Comparison of ENCODE assay signal across 19 mouse cellular contexts in the genomic region with DNA sequence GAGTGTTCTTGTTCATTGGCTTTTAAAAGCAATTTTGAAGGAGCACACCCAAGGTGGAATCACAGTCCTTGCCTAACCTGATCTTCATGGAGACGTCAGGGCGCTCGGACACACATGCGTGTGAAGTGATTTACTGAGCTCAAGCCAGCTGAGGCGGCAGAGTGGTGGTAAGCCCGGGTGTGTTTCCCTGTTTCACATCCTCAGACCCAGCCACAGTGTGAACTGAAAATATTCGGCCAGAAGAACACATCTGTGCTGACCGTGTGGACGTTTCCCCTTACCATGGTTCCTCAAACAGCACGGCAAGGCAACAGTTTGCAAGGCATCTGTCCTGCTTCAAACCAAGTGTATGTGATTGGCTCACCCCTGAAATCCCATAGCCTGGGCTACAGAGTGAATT.
DNase-seq lines count a peak whose midpoint lies in the region; ATAC-seq lines count a peak whose summit lies in the region.
"Had no signal": no experiment of that assay in that cellular context is flagged by ENCODE, and none has a peak within 500 bp of the region (broad histone marks: within the 10 kb centered on the region; RNA-seq: fewer than 3 reads in every experiment).

No protein-coding gene starts in this region.

- H3K4me3 ChIP-seq in liver, embryonic 16.5 days (ENCODE audit: low read depth, low read length): no peak overlapping the region
- H3K4me3 ChIP-seq in liver, embryonic 12.5 days: no peak overlapping the region
- H3K4me3 ChIP-seq: embryonic facial prominence, embryonic 15.5 days; heart, embryonic 10.5 days; hindbrain, embryonic 15.5 days had no signal

- H3K9me3 ChIP-seq in liver, embryonic 16.5 days (replicated peaks; ENCODE audit: control insufficient read depth, low read length): no peaks in the 10 kb centered on the region
- H3K9me3 ChIP-seq in liver, embryonic 12.5 days (replicated peaks): no peaks in the 10 kb centered on the region
- H3K9me3 ChIP-seq: embryonic facial prominence, embryonic 15.5 days; heart, embryonic 10.5 days; hindbrain, embryonic 15.5 days had no signal

- no peaks in the 10 kb centered on the region for H3K4me1 ChIP-seq in liver, embryonic 16.5 days (ENCODE audit: control insufficient read depth, low read depth, low read length)
- no peaks in the 10 kb centered on the region for H3K4me1 ChIP-seq in liver, embryonic 12.5 days
- H3K4me1 ChIP-seq: heart, embryonic 10.5 days had no signal

- intact Hi-C loops in heart, postnatal 25 days (cut with DNase I): no loop called here

- ATAC-seq in liver, embryonic 16.5 days (ENCODE audit: low read depth): peak; percentile 21; the same call in 1 of the 2 replicates
- no peak for ATAC-seq in liver, embryonic 12.5 days
- peak; percentile 67 for ATAC-seq in monocyte, adult 5-6 weeks (replicated peaks; ENCODE audit: insufficient number of reproducible peaks, low FRiP score, low TSS enrichment, poor library complexity, severe bottlenecking)
- ATAC-seq: intestine, postnatal 0 days; Patski had no signal

- H3K9ac ChIP-seq in liver, embryonic 16.5 days (ENCODE audit: low read depth, low read length): no peak overlapping the region
- no peak overlapping the region for H3K9ac ChIP-seq in liver, embryonic 12.5 days
- H3K9ac ChIP-seq: embryonic facial prominence, embryonic 15.5 days; hindbrain, embryonic 15.5 days had no signal

- DNase-seq in heart, adult 9 months (ENCODE audit: low spot score in 2 of 2): peak; percentile 27 to 52
- no peak for DNase-seq in heart, postnatal 25 days (ENCODE audit: low spot score)
- peak; percentile 44 for DNase-seq in brain, adult 2 months (ENCODE audit: low read depth, low spot score)
- no peak for DNase-seq in ovary, adult 18-20 months (ENCODE audit: low spot score)
- no peak for DNase-seq in cerebellum, adult 8-10 months
- DNase-seq: adrenal gland, postnatal 25 days; cerebellum, adult 9-11 months; gastrocnemius, postnatal 14 days; kidney, postnatal 14 days; lung, adult 2 months; midbrain, embryonic 14.5 days had no signal

- no peak overlapping the region for H3K4me2 ChIP-seq in liver, embryonic 16.5 days (ENCODE audit: low read depth, low read length)
- no peak overlapping the region for H3K4me2 ChIP-seq in liver, embryonic 12.5 days
- H3K4me2 ChIP-seq: embryonic facial prominence, embryonic 15.5 days; hindbrain, embryonic 15.5 days had no signal

- no peaks in the 10 kb centered on the region for H3K27me3 ChIP-seq in liver, embryonic 16.5 days (ENCODE audit: control insufficient read depth, insufficient read depth, low read depth, low read length)
- H3K27me3 ChIP-seq in liver, embryonic 12.5 days (replicated peaks): no peaks in the 10 kb centered on the region; the same call in 1 of the 2 replicates
- H3K27me3 ChIP-seq: embryonic facial prominence, embryonic 15.5 days; hindbrain, embryonic 15.5 days had no signal

- H3K36me3 ChIP-seq in liver, embryonic 16.5 days (ENCODE audit: control insufficient read depth, insufficient read depth): no peaks in the 10 kb centered on the region
- no peaks in the 10 kb centered on the region for H3K36me3 ChIP-seq in liver, embryonic 12.5 days
- H3K36me3 ChIP-seq: embryonic facial prominence, embryonic 15.5 days; heart, embryonic 10.5 days; hindbrain, embryonic 15.5 days had no signal

- 52% methylated on average over 10 of the region's 10 CpGs for WGBS in liver, embryonic 16.5 days (ENCODE audit: insufficient replicate concordance)
- WGBS in liver, embryonic 12.5 days (ENCODE audit: insufficient replicate concordance): 71% methylated on average over 10 of the region's 10 CpGs

- no peak overlapping the region for H3K27ac ChIP-seq in liver, embryonic 16.5 days (ENCODE audit: low read length)
- H3K27ac ChIP-seq in liver, embryonic 12.5 days: no peak overlapping the region
- H3K27ac ChIP-seq: embryonic facial prominence, embryonic 15.5 days; heart, embryonic 10.5 days; hindbrain, embryonic 15.5 days had no signal

Comparison
In these comparisons a context has a peak if more than half of its experiments do, and no peak if none do; other contexts are left out.
1. DNase-seq: peak in heart, adult 9 months (2 of 2) and brain, adult 2 months (single experiment); none in heart, postnatal 25 days (single experiment), ovary, adult 18-20 months (single experiment) and cerebellum, adult 8-10 months (single experiment).